Mouse (Mus musculus): ENCODE measurements around the gene Gm8439. TPM values are rescaled to one million over a fixed set of nuclear protein-coding genes. Genes with fewer than 3 reads are reported as not detected.

Gene Gm8439
- total RNA-seq, 2 experiments from 2014 or later = not detected

Other genes starting within 250 kb of the Gm8439 start
- 100 to 1,000 TPM; 129 TPM for gene Scmh1, start 183.5 kb upstream of the Gm8439 start, total RNA-seq (2021)
- under 1 TPM in 1 of 2 experiments, not detected in 1; 0.39 TPM for gene Slfnl1, start 56.5 kb upstream of the Gm8439 start, total RNA-seq (2021)
- gene Ctps, start 18.5 kb upstream of the Gm8439 start, total RNA-seq (2021) = 10 to 100 TPM; 62.2 to 62.5 TPM
- gene Cited4, start 77.8 kb downstream of the Gm8439 start, total RNA-seq (2021) = 1 to 10 TPM; 7.0 to 9.0 TPM
- 10 to 100 TPM; 11.4 to 12.6 TPM for gene Kcnq4, start 159.9 kb downstream of the Gm8439 start, total RNA-seq (2021)
- gene Nfyc, start 242.8 kb downstream of the Gm8439 start, total RNA-seq (2021) = 10 to 100 TPM; 43.8 to 47.9 TPM